8 mouse cellular contexts compared by ENCODE assay signal in genomic region chr7:99858175-99858812, GRCm38 (mm10). TPM values are rescaled to one million over a fixed set of nuclear protein-coding genes. Genes with fewer than 3 reads are reported as not detected.
DNase-seq lines count a peak whose midpoint lies in the region; ATAC-seq and TF ChIP-seq lines count a peak whose summit lies in the region.

No protein-coding gene starts in this region.

- no peak for TF ChIP-seq CTCF in bone marrow macrophage, adult 2 months (IDR thresholded peaks at IDR 0.05; ENCODE audit: low read depth, low read length)

- peaks cover 11% of the 10 kb centered on the region for H3K36me3 ChIP-seq in heart, embryonic 15.5 days
- H3K36me3 ChIP-seq in hindbrain, embryonic 14.5 days (replicated peaks; ENCODE audit: control insufficient read depth, insufficient read depth), result peaks cover 17% of the 10 kb centered on the region
- peaks cover 22% of the 10 kb centered on the region for H3K36me3 ChIP-seq in midbrain, embryonic 13.5 days

- DNase-seq in heart, adult 9 months (ENCODE audit: low spot score in 2 of 2), result no peak
- peak; percentile 27 for DNase-seq in hindbrain, embryonic 14.5 days (ENCODE audit: low spot score)
- no peak for DNase-seq in adrenal gland, postnatal 36 days
- DNase-seq in left cerebral cortex, adult 18-20 months (ENCODE audit: low spot score in 2 of 2), result no peak
- no peak for DNase-seq in spleen, postnatal 10 days (ENCODE audit: low spot score in 2 of 2)

- peaks cover 25% of the 10 kb centered on the region for H3K4me1 ChIP-seq in heart, embryonic 15.5 days (replicated peaks)
- H3K4me1 ChIP-seq in bone marrow macrophage, adult 2 months (ENCODE audit: control insufficient read depth, insufficient read depth, low read length), result peaks cover 19% of the 10 kb centered on the region
- H3K4me1 ChIP-seq in hindbrain, embryonic 14.5 days (replicated peaks; ENCODE audit: control insufficient read depth, insufficient read depth, low read length), result peaks cover 20% of the 10 kb centered on the region
- H3K4me1 ChIP-seq in midbrain, embryonic 13.5 days (replicated peaks), result peaks cover 18% of the 10 kb centered on the region

- H3K9ac ChIP-seq in heart, embryonic 15.5 days, result peak overlapping the region; percentile 90
- H3K9ac ChIP-seq in hindbrain, embryonic 14.5 days, result peak overlapping the region; percentile 78
- peak overlapping the region; percentile 92 for H3K9ac ChIP-seq in midbrain, embryonic 13.5 days (replicated peaks)

- no peaks in the 10 kb centered on the region for H3K27me3 ChIP-seq in heart, embryonic 15.5 days
- H3K27me3 ChIP-seq in hindbrain, embryonic 14.5 days (ENCODE audit: control insufficient read depth, insufficient read depth, low read length), result no peaks in the 10 kb centered on the region
- no peaks in the 10 kb centered on the region for H3K27me3 ChIP-seq in midbrain, embryonic 13.5 days

- WGBS in heart, embryonic 15.5 days, result under 1% methylated on average over 19 of the region's 19 CpGs
- WGBS in hindbrain, embryonic 14.5 days, result under 1% methylated on average over 19 of the region's 19 CpGs
- WGBS in midbrain, embryonic 13.5 days, result 1% methylated on average over 19 of the region's 19 CpGs

- no peak for TF ChIP-seq POLR2A in bone marrow macrophage, adult 2 months (IDR thresholded peaks at IDR 0.05; ENCODE audit: borderline replicate concordance, low read depth, low read length)

- H3K9me3 ChIP-seq in heart, embryonic 15.5 days (replicated peaks), result no peaks in the 10 kb centered on the region
- no peaks in the 10 kb centered on the region for H3K9me3 ChIP-seq in hindbrain, embryonic 14.5 days (ENCODE audit: control insufficient read depth, low read length)
- no peaks in the 10 kb centered on the region for H3K9me3 ChIP-seq in midbrain, embryonic 13.5 days

- H3K27ac ChIP-seq in heart, embryonic 15.5 days, result peak overlapping the region; percentile 81
- peak overlapping the region; percentile 30; the same call in 1 of the 2 replicates for H3K27ac ChIP-seq in bone marrow macrophage, adult 2 months (ENCODE audit: insufficient read depth, low read depth, low read length)
- peak overlapping the region; percentile 84 for H3K27ac ChIP-seq in hindbrain, embryonic 14.5 days
- peak overlapping the region; percentile 85 for H3K27ac ChIP-seq in midbrain, embryonic 13.5 days

- peak overlapping the region; percentile 90 for H3K4me3 ChIP-seq in heart, embryonic 15.5 days
- H3K4me3 ChIP-seq in bone marrow macrophage, adult 2 months (ENCODE audit: insufficient read depth, low read length), result peak overlapping the region; percentile 79
- peak overlapping the region; percentile 71 for H3K4me3 ChIP-seq in hindbrain, embryonic 14.5 days (replicated peaks; ENCODE audit: low read length)
- peak overlapping the region; percentile 87 for H3K4me3 ChIP-seq in midbrain, embryonic 13.5 days (replicated peaks)

- ATAC-seq in heart, embryonic 15.5 days (replicated peaks; ENCODE audit: insufficient number of reproducible peaks, insufficient read depth, low FRiP score, low read depth), result peak; percentile 33
- ATAC-seq in hindbrain, embryonic 14.5 days (ENCODE audit: low FRiP score), result peak; percentile 68
- peak; percentile 84 for ATAC-seq in midbrain, embryonic 13.5 days

- H3K4me2 ChIP-seq in heart, embryonic 15.5 days, result peak overlapping the region; percentile 82
- peak overlapping the region; percentile 57 for H3K4me2 ChIP-seq in hindbrain, embryonic 14.5 days (replicated peaks)
- peak overlapping the region; percentile 96 for H3K4me2 ChIP-seq in midbrain, embryonic 13.5 days (replicated peaks)

RNA-seq across cellular contexts. Expression of gene Xrra1, which starts 0.6 kb away (rescaled TPM):
- polyA plus RNA-seq in heart, embryonic 15.5 days (2015; fragmentation: Nextera tagmentation; extraction: Ambion mirVana), result 0.08 and 0.23 TPM in 2 replicates
- not detected in 2 replicates for polyA plus RNA-seq in bone marrow macrophage, adult 2 months (2012; ENCODE audit: insufficient read depth, insufficient read length, missing spikeins)
- 1.1 and 1.3 TPM in 2 replicates for polyA plus RNA-seq in hindbrain, embryonic 14.5 days (2014; fragmentation: Nextera tagmentation; extraction: Ambion mirVana)
- polyA plus RNA-seq in midbrain, embryonic 13.5 days (2015; fragmentation: Nextera tagmentation; extraction: Ambion mirVana), result 0.62 and 0.79 TPM in 2 replicates
- total RNA-seq in adrenal gland, postnatal 36 days (2021), result 1 to 10 TPM in 1 of 2 experiments, under 1 TPM in 1; 0.33 to 5.5 TPM
- total RNA-seq in left cerebral cortex, adult 18-20 months (2021), result 1 to 10 TPM in 1 of 2 experiments, under 1 TPM in 1; 0.87 to 1.2 TPM

RNA-seq across cellular contexts. Expression of gene Spcs2, which starts 5.0 kb away (rescaled TPM):
- 188 and 201 TPM in 2 replicates for polyA plus RNA-seq in heart, embryonic 15.5 days (2015; fragmentation: Nextera tagmentation; extraction: Ambion mirVana)
- polyA plus RNA-seq in bone marrow macrophage, adult 2 months (2012; ENCODE audit: insufficient read depth, insufficient read length, missing spikeins), result 127 and 130 TPM in 2 replicates
- polyA plus RNA-seq in hindbrain, embryonic 14.5 days (2014; fragmentation: Nextera tagmentation; extraction: Ambion mirVana), result 268 and 276 TPM in 2 replicates
- 326 and 337 TPM in 2 replicates for polyA plus RNA-seq in midbrain, embryonic 13.5 days (2015; fragmentation: Nextera tagmentation; extraction: Ambion mirVana)
- 100 to 1,000 TPM; 181 to 214 TPM for total RNA-seq in adrenal gland, postnatal 36 days (2021)
- 10 to 100 TPM; 86.3 to 96.7 TPM for total RNA-seq in left cerebral cortex, adult 18-20 months (2021)

RNA-seq across cellular contexts. Expression of gene Neu3, which starts 30.1 kb away (rescaled TPM):
- 3.3 and 4.5 TPM in 2 replicates for polyA plus RNA-seq in heart, embryonic 15.5 days (2015; fragmentation: Nextera tagmentation; extraction: Ambion mirVana)
- 1.2 and 1.6 TPM in 2 replicates for polyA plus RNA-seq in bone marrow macrophage, adult 2 months (2012; ENCODE audit: insufficient read depth, insufficient read length, missing spikeins)
- 1.3 and 2.2 TPM in 2 replicates for polyA plus RNA-seq in hindbrain, embryonic 14.5 days (2014; fragmentation: Nextera tagmentation; extraction: Ambion mirVana)
- polyA plus RNA-seq in midbrain, embryonic 13.5 days (2015; fragmentation: Nextera tagmentation; extraction: Ambion mirVana), result 1.1 and 1.2 TPM in 2 replicates
- 1 to 10 TPM; 2.3 to 2.4 TPM for total RNA-seq in adrenal gland, postnatal 36 days (2021)
- 1 to 10 TPM; 2.3 to 3.0 TPM for total RNA-seq in left cerebral cortex, adult 18-20 months (2021)

Comparison
In these comparisons a context has a peak if more than half of its experiments do, and no peak if none do; other contexts are left out.
1. ATAC-seq: peak in every context shown above with its lines; median percentile 84 in midbrain, embryonic 13.5 days; 68 in hindbrain, embryonic 14.5 days; 33 in heart, embryonic 15.5 days.
2. H3K27ac ChIP-seq: peak in every context shown above with its lines; median percentile 85 in midbrain, embryonic 13.5 days; 84 in hindbrain, embryonic 14.5 days; 81 in heart, embryonic 15.5 days; 30 in bone marrow macrophage, adult 2 months.